Mouse (Mus musculus) bone marrow macrophage, adult 2 months (primary cell): Measurements from ENCODE around the gene Lama1. TPM values are rescaled to one million over a fixed set of nuclear protein-coding genes. Genes with fewer than 3 reads are reported as not detected.
"Not testable (repeated sequence)": the region's sequence is repeated elsewhere in the genome, so short reads cannot be mapped to it uniquely, and the experiment has no call there.

ENCODE experiments used
- H3K27ac ChIP-seq: 2 replicates; pipeline ENCODE4 v1.5.1; 2012; ENCODE audit warnings: low read depth, low read length; ENCODE audit not compliant: insufficient read depth
- H3K4me1 ChIP-seq: 2 replicates; pipeline ENCODE4 v1.6.1; 2012; ENCODE audit warnings: low read length; ENCODE audit not compliant: control insufficient read depth, insufficient read depth
- H3K4me3 ChIP-seq: 2 replicates; pipeline ENCODE4 v1.5.1; 2012; ENCODE audit warnings: mild to moderate bottlenecking, low read length, moderate library complexity; ENCODE audit not compliant: insufficient read depth
- CTCF ChIP-seq: IDR thresholded peaks from 2 replicates; pipeline ENCODE4 v1.5.1; 2012; ENCODE audit warnings: low read depth, mild to moderate bottlenecking, low read length, moderate library complexity
- POLR2A ChIP-seq: IDR thresholded peaks from 2 replicates; pipeline ENCODE4 v1.6.1; 2012; ENCODE audit warnings: mild to moderate bottlenecking, low read depth, low read length, borderline replicate concordance
- polyA plus RNA-seq: library from polyadenylated mRNA; stranded (reverse); fragments of >200 nt; gene quantifications from 2 replicates; pipeline ENCODE4 v1.2.4, GENCODE M21; 2012; ENCODE audit not compliant: missing spikeins, insufficient read depth, insufficient read length

Lama1 gene
- polyA plus RNA-seq, 1 experiment: not detected

DNA sequence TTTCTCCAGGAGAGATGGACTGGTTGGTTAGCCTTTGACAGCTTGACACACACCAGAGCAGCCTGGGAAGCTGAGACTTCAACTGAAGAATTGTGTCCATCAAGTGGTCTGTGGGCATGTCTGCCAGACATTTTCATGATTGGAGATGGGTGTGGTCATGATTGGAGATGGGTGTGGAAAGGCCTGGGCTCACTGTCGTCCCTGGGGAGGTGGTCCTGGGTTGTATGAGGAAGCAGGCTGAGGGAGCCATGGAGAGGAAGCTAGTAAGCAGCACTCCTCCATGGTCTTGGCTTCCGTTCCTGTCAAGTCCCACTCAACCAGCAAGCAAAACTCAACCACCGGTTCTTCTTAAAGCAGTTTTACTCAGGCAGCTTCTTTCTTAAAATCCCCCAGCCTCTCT lies 130.4 kb downstream of the Lama1 start:
- Histone ChIP-seq H3K4me1 (no peaks in the 10 kb centered on the region), H3K4me3 (no peak overlapping the region), H3K27ac (no peak overlapping the region)
- no peak for TF ChIP-seq CTCF
- TF ChIP-seq POLR2A: no peak

DNA sequence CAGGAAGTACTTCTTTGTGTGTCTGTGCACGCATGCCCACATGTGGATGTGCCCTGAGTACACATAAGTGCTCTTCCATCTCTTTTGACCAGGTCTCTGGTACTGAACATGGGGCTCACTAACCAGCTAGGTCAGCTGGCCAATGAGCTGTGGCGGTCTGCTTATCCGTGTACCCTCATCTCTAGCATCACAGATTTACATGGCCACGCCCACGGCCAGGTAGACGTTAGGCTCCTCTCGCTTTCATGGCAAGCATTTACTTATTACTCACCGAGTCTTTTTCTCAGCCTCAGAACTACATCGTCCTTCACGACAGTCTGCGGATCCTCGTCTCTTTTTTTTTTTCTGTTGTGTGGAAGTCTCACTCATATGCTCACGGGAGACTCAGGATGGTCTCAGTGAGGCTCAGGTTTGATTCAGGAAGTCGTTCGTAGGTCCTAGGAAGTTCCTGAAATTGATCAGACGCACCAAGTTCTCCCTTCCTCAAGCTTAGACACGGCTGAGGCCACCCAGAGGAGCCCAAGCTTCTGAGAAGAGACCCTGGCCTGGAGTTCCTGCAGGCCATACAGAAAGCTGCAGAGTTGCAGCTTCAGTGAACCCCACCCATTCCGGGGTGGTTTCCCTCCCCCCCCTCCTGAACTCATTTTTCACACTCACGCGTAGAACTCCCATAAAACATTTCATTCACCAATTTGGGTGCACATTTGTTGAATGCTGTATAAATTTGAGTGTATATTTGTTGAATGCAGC lies 139.3 kb downstream of the Lama1 start:
- no peak overlapping the region for H3K27ac ChIP-seq
- no peak overlapping the region for H3K4me3 ChIP-seq
- TF ChIP-seq CTCF (no peak), POLR2A (no peak)
- no peaks in the 10 kb centered on the region for H3K4me1 ChIP-seq

DNA sequence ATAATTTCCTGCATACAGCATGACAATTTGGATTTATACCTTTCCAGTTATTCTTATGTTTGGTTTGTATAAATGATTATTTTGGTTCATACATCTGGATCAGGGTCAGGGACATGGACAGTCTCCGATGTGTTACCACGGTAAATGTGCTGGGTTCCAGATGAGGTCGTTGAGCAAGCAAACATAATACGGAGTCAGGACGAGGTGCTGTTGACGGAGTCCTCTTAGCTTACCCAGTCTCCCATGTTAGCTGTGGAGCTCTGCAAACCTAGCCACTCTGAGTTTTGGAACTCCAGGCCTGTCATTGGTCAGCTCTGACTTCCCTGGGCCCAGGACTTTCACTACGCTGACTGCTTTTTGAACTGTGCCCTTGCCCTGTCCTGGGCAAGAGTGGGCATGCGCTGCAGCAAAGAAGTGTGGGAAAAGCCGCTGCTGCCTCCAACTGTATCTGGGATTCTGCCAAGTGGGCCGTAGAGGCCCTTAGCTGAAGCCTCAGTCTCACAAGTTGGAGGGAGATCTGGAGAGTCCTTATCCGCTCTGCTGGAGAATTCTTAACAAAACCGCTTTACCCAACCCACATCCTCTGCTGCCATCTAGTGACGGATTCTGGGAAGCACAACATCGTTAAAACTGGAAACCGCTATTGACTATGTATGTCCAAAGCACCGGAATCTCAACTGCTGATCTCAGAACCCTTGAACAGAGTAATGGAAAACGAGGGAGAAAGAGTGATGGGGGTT lies 140.5 kb downstream of the Lama1 start:
- TF ChIP-seq POLR2A (no peak), CTCF (no peak)
- no peak overlapping the region for H3K4me3 ChIP-seq
- H3K27ac ChIP-seq: no peak overlapping the region
- no peaks in the 10 kb centered on the region for H3K4me1 ChIP-seq

DNA sequence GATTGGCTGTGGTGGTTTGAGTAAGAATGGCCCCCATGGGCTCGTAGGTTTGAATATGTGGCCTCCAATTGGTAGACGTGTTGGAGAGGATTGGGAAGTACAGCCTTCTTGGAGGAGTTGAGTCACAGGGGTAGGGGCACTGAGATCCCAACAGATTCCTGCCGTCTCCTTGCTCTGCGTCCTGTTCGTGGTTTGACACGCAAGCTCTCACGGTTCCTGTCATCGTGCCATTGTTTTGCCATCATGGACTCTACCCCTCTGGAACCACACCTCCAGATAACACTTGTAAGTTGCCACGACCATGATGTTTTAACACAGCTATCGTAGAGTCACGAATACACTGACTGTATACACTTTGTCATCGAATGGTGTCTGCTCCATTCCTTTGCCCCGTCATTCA lies 141.9 kb downstream of the Lama1 start:
- TF ChIP-seq CTCF (no peak), POLR2A (no peak)
- no peaks in the 10 kb centered on the region for H3K4me1 ChIP-seq
- H3K4me3 ChIP-seq: no peak overlapping the region
- H3K27ac ChIP-seq: no peak overlapping the region

DNA sequence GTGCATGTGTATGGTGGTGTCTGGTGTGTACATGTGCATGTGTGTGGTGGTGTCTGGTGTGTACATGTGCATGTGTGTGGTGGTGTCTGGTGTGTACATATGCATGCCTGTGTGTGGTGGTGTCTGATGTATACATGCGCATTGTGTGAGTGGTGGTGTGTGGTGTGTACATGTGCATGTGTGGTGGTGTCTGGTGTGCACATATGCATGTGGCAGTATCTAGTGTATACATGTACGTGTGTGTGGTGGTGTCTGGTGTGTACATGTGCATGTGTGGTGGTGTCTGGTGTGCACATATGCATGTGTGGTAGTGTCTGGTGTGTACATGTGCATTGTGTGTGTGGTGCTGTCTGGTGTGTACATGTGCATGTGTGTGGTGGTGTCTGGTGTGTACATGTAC lies 144.4 kb downstream of the Lama1 start:
- H3K27ac ChIP-seq, H3K4me1 ChIP-seq, H3K4me3 ChIP-seq: not testable (repeated sequence)

DNA sequence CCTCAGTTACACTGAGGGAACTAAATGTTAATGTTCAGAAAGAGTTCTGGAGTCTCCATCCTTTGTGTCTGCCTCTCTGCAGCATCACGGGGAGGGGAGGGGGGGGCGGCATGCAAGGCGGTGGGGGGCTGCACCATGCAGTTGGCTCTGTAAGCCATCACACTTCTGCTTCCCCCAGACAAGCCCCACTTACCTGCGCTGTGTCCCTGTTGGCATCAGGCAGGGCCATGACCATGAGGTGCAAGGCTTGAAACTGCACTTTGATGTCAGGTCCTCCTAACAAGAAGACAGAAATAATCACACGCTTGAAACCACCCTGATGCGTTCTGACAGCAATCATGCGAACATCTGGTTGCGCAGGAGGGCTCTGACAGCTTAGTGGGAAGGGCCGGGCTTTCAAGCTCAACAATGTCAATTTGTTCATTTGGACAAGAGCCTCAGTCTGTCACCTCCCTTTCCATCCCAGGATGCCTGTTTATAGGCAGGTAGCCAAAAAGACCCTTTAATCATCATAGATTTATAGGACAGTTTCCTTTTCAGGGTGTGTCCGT lies 164.1 kb downstream of the Lama1 start:
- H3K4me1 ChIP-seq: no peaks in the 10 kb centered on the region
- TF ChIP-seq CTCF (no peak), POLR2A (no peak)
- H3K4me3 ChIP-seq: no peak overlapping the region
- no peak overlapping the region for H3K27ac ChIP-seq

DNA sequence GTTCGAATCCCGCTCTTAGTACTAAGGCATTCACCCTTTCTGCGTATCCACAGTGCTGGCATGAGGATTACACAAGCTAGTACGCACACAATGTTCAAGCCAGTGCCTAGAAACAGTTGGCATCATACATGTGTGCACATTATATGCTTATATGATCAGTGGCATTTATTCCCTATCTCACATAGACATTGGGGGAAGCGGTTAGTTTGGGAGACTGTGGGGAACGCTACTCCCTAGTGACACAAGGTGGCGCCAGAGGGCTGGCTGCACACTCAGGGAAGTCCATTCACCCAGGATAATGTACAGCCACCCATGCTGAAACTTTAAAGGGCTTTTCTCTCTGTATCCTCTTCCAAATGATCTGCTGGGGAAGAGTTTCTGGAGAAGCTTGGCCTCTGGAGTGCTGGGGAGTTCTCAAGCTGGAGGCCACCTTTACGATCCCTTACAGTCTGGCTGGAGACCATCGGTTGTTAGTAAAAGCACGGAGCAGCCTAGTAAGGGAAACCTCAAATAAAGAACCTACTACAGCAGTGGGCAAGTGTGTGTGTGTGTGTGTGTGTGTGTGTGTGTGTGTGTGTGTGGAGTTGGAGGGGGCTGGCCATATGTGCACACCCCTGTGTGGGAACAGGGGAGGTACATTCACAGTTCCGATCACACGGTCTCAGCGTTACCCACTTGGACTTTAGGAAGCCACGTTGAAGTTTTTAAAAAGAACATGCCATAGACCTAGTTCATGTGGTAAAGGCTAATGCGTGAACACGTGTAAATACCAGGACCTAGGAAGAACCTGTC lies 164.9 kb downstream of the Lama1 start:
- TF ChIP-seq POLR2A: no peak
- no peak for TF ChIP-seq CTCF
- H3K4me3 ChIP-seq: no peak overlapping the region

DNA sequence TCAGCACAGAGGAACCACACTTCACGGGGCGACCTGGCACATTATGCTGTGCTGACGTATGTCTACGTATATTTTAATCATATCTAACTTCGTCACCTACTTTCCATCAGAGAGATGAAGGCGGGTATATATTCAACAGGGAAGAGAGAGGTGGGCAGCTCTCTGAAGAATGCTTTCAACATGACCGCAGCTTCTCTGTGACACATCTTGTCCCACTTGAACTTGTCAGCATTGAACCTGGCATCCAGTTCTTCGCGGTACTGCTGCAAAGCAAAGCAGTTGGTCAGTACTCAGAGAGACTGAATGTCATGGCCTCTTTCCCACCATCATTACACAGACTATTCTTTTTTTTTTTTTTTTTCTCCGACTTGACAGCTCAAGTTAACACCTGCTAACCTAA lies 167.3 kb downstream of the Lama1 start:
- TF ChIP-seq POLR2A (no peak), CTCF (no peak)
- Histone ChIP-seq H3K4me3 (no peak overlapping the region), H3K4me1 (no peaks in the 10 kb centered on the region), H3K27ac (no peak overlapping the region)

More for the DNA sequence above, 164.9 kb downstream of the Lama1 start:
- H3K4me1 ChIP-seq: no peaks in the 10 kb centered on the region
- H3K27ac ChIP-seq: no peak overlapping the region

DNA sequence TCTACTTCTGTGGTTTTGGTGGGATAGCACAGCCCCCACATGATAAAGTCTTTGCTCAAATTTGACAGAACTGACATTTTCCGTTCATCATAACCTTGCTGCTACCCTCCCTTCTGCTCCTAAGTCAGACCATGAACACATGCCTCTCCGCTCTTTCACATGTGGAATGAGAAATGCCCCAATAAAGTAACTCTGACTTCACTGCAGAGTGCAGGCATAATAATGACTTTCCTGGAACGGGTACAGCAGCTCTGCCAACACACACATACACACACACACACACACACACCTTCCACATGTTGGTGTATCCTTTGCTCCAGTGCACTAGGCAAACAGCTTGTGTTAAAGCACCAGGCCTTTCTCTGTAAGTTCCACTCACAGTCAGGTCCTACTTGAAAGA lies 167.9 kb downstream of the Lama1 start:
- TF ChIP-seq POLR2A: no peak
- TF ChIP-seq CTCF: no peak
- Histone ChIP-seq H3K27ac (no peak overlapping the region), H3K4me1 (no peaks in the 10 kb centered on the region), H3K4me3 (no peak overlapping the region)

DNA sequence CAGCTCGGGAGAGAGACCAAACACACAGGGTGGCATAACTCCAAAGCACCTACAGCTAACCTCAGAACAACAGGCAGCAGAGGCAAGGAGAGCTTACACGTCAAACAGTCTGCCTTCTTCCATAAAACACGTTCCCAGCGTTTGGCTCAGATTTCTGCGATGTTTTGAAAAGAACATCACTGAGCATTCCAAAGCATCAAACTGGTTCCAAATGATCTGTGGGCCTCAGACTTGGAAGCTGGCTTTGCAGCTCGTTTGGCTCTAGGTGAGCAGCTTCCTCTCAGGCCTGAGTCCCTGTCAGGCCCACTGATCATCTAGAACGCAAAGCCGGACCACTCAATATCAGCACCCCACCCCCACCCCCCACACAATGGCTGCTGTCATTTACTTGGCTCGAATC lies 169.0 kb downstream of the Lama1 start:
- no peak for TF ChIP-seq POLR2A
- TF ChIP-seq CTCF: no peak
- Histone ChIP-seq H3K4me1 (no peaks in the 10 kb centered on the region), H3K27ac (no peak overlapping the region), H3K4me3 (no peak overlapping the region)
